Mouse (Mus musculus): ENCODE measurements around the gene Gm10974. TPM values are rescaled to one million over a fixed set of nuclear protein-coding genes. Genes with fewer than 3 reads are reported as not detected.
A peak's percentile ranks its signal among the peaks of the same experiment; 100 is the strongest.

The Gm10974 gene
- polyA plus RNA-seq, 1 experiment from 2014 or later: not detected

- WGBS: 33% methylated on average over 3 of the region's 3 CpGs
- no peak overlapping the region for H3K4me3 ChIP-seq
- DNase-seq (ENCODE audit: low spot score): no peak
- no peaks in the 10 kb centered on the region for H3K27me3 ChIP-seq (ENCODE audit: low read depth, poor library complexity, severe bottlenecking)
- H3K9me3 ChIP-seq (replicated peaks): no peaks in the 10 kb centered on the region
- H3K27ac ChIP-seq (replicated peaks): no peak overlapping the region
- H3K4me1 ChIP-seq: peaks cover 27% of the 10 kb centered on the region
- H3K36me3 ChIP-seq: no peaks in the 10 kb centered on the region
Measured at GRCm38 (mm10) chr7:66397288-66397687, 31.6 kb downstream of the Gm10974 start.

GRCm38 (mm10) chr7:66401605-66402004 is 35.9 kb downstream of the Gm10974 start:
- Histone ChIP-seq H3K9me3 (replicated peaks) (no peaks in the 10 kb centered on the region), H3K4me3 (no peak overlapping the region), H3K4me1 (peaks cover 36% of the 10 kb centered on the region), H3K27ac (replicated peaks) (peak overlapping the region; percentile 57; the same call in 1 of the 2 replicates), H3K27me3 (ENCODE audit: low read depth, poor library complexity, severe bottlenecking) (no peaks in the 10 kb centered on the region), H3K36me3 (no peaks in the 10 kb centered on the region)
- no peak for DNase-seq (ENCODE audit: low spot score)
- 55% methylated on average over 8 of the region's 8 CpGs for WGBS

- 88% methylated on average over 5 of the region's 5 CpGs for WGBS
- DNase-seq (ENCODE audit: low spot score): no peak
Measured at GRCm38 (mm10) chr7:66402876-66403275, 37.2 kb downstream of the Gm10974 start.

GRCm38 (mm10) chr7:66404141-66404540 is 38.4 kb downstream of the Gm10974 start:
- WGBS: 86% methylated on average over 10 of the region's 10 CpGs
- H3K9me3 ChIP-seq (replicated peaks): no peaks in the 10 kb centered on the region

More at GRCm38 (mm10) chr7:66402876-66403275, 37.2 kb downstream of the Gm10974 start:
- H3K36me3 ChIP-seq: no peaks in the 10 kb centered on the region
- H3K27ac ChIP-seq (replicated peaks): no peak overlapping the region
- H3K9me3 ChIP-seq (replicated peaks): no peaks in the 10 kb centered on the region
- H3K4me3 ChIP-seq: no peak overlapping the region
- H3K4me1 ChIP-seq: peaks cover 26% of the 10 kb centered on the region
- H3K27me3 ChIP-seq (ENCODE audit: low read depth, poor library complexity, severe bottlenecking): no peaks in the 10 kb centered on the region

GRCm38 (mm10) chr7:66404802-66405201 is 39.1 kb downstream of the Gm10974 start:
- no peak overlapping the region for H3K27ac ChIP-seq (replicated peaks)
- H3K27me3 ChIP-seq (ENCODE audit: low read depth, poor library complexity, severe bottlenecking): no peaks in the 10 kb centered on the region
- H3K9me3 ChIP-seq (replicated peaks): no peaks in the 10 kb centered on the region
- WGBS: 83% methylated on average over 4 of the region's 4 CpGs
- no peaks in the 10 kb centered on the region for H3K36me3 ChIP-seq
- peaks cover 26% of the 10 kb centered on the region for H3K4me1 ChIP-seq
- DNase-seq (ENCODE audit: low spot score): no peak
- H3K4me3 ChIP-seq: no peak overlapping the region

More at GRCm38 (mm10) chr7:66404141-66404540, 38.4 kb downstream of the Gm10974 start:
- DNase-seq (ENCODE audit: low spot score): no peak
- H3K4me3 ChIP-seq: no peak overlapping the region
- H3K27ac ChIP-seq (replicated peaks): no peak overlapping the region
- peaks cover 26% of the 10 kb centered on the region for H3K4me1 ChIP-seq
- H3K27me3 ChIP-seq (ENCODE audit: low read depth, poor library complexity, severe bottlenecking): no peaks in the 10 kb centered on the region
- no peaks in the 10 kb centered on the region for H3K36me3 ChIP-seq

DNA sequence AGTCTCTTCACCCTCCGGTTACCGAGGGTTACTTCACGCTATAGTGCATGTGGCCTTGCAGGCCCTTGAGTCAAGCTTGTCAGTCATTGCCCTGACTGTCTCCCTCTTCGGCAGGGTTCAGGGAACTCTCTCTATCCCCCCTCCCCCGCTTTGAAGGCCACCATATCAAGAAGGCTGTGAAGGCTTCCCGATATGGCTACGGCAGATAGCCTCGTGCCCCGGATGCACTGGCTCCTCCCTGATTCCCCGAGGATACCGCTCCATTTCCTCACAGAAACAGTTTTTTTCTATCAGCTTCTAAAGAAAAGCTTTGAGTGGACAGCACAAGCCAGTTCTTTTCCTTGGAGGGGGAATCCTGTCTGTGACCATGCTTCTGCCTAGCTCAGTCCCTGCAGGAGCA is 39.8 kb downstream of the Gm10974 start:
- no peak overlapping the region for H3K27ac ChIP-seq (replicated peaks)
- no peaks in the 10 kb centered on the region for H3K9me3 ChIP-seq (replicated peaks)
- no peak for DNase-seq (ENCODE audit: low spot score)
- H3K27me3 ChIP-seq (ENCODE audit: low read depth, poor library complexity, severe bottlenecking): no peaks in the 10 kb centered on the region
- H3K36me3 ChIP-seq: no peaks in the 10 kb centered on the region
- WGBS: 66% methylated on average over 11 of the region's 11 CpGs
- H3K4me3 ChIP-seq: no peak overlapping the region
- peaks cover 26% of the 10 kb centered on the region for H3K4me1 ChIP-seq

DNA sequence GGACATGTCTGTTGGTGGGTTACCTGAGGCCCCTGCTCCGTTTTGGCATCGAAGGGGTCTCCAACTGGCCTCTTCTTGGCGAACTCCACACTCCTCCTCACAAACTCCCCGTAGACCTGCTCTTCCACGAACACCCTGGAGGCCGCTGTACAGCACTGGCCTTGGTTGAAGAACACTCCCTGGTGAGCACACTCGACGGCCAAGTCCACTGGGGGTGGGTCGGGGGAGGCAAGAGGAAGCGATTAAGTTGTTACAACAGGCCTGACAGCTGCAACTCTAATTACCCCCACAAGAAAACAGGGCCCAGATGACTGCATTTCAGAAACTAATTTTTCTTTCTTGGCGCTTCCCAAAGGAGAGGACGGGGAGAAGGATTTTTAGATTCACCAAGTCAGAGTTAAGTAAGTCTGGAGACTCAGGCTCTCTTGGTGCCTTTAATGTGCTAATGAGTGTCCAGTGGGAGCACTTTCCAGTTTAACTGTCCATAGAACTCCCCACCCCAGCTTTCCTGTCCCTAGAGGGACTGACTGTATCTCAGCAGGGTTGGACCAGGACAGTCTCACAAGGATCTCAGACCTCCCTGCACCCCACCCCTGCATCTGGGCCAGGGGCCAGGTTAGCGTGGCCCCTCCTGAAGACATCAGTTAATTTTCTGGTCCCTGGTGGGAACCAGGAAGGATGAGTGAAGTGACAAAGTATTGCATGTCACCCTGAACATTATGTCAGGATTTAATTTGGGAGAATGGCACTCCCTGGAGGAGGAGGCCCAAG is 40.4 kb downstream of the Gm10974 start:
- DNase-seq (ENCODE audit: low spot score): no peak
- 68% methylated on average over 13 of the region's 13 CpGs for WGBS

GRCm38 (mm10) chr7:66406971-66407370 is 41.3 kb downstream of the Gm10974 start:
- DNase-seq (ENCODE audit: low spot score): no peak
- no peak overlapping the region for H3K4me3 ChIP-seq
- no peaks in the 10 kb centered on the region for H3K36me3 ChIP-seq
- H3K4me1 ChIP-seq: peaks cover 12% of the 10 kb centered on the region
- H3K9me3 ChIP-seq (replicated peaks): no peaks in the 10 kb centered on the region
- 75% methylated on average over 8 of the region's 8 CpGs for WGBS
- no peaks in the 10 kb centered on the region for H3K27me3 ChIP-seq (ENCODE audit: low read depth, poor library complexity, severe bottlenecking)
- H3K27ac ChIP-seq (replicated peaks): no peak overlapping the region

More for the DNA sequence above, 40.4 kb downstream of the Gm10974 start:
- Histone ChIP-seq H3K4me3 (no peak overlapping the region), H3K27ac (replicated peaks) (no peak overlapping the region), H3K36me3 (no peaks in the 10 kb centered on the region), H3K9me3 (replicated peaks) (no peaks in the 10 kb centered on the region), H3K27me3 (ENCODE audit: low read depth, poor library complexity, severe bottlenecking) (no peaks in the 10 kb centered on the region), H3K4me1 (peaks cover 20% of the 10 kb centered on the region)

DNA sequence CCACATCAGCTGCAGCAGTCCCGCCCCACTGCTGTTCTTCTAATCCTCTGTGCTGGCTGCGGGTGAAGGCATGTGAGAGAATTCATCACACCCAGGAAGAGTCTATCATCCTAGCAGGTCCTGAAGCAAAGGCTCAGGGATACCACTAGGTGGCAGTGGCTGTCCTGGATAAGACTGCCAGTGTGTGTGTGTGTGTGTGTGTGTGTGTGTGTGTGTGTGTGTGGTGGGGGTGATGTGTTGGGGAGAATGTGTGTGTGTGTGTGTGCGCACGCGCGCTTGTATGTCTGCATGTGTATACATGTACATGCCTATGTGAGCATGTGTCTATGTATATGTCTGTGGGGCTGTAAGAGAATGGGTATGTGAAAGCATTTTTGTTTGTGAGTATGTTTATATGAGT is 43.7 kb downstream of the Gm10974 start:
- Histone ChIP-seq H3K4me3 (no peak overlapping the region), H3K27ac (replicated peaks) (no peak overlapping the region), H3K4me1 (peaks cover 9% of the 10 kb centered on the region; the same call in 1 of the 2 replicates), H3K27me3 (ENCODE audit: low read depth, poor library complexity, severe bottlenecking) (no peaks in the 10 kb centered on the region), H3K9me3 (replicated peaks) (no peaks in the 10 kb centered on the region), H3K36me3 (no peaks in the 10 kb centered on the region)
- 71% methylated on average over 6 of the region's 6 CpGs for WGBS
- DNase-seq (ENCODE audit: low spot score): peak; percentile 37

DNA sequence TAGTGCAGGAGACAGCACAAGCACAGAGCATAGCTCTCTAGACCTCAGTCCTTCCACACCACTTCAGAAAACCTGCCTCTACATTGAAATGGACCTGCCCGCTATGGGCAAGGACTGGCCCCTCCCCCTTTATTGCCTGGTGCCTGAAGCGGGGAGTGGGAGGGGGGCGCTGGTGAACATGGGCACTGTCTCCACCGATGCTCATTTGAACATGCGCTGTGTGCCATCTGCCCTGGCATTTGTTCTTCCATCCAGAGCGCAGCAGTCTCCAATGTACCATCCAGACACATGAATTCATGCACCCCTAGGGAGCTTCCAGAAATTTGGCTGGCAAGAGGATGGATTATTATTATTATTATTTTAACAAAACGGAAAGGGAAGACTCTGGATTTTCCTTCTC is 47.4 kb downstream of the Gm10974 start:
- no peak overlapping the region for H3K4me3 ChIP-seq
- no peaks in the 10 kb centered on the region for H3K9me3 ChIP-seq (replicated peaks)
- H3K36me3 ChIP-seq: no peaks in the 10 kb centered on the region
- WGBS: 88% methylated on average over 7 of the region's 7 CpGs
- no peak for DNase-seq (ENCODE audit: low spot score)
- H3K27me3 ChIP-seq (ENCODE audit: low read depth, poor library complexity, severe bottlenecking): no peaks in the 10 kb centered on the region
- H3K4me1 ChIP-seq: no peaks in the 10 kb centered on the region
- H3K27ac ChIP-seq (replicated peaks): no peak overlapping the region

- no peak overlapping the region for H3K4me3 ChIP-seq
- H3K27me3 ChIP-seq (ENCODE audit: low read depth, poor library complexity, severe bottlenecking): peaks cover 14% of the 10 kb centered on the region
- DNase-seq (ENCODE audit: low spot score): no peak
- 90% methylated on average over 4 of the region's 4 CpGs for WGBS
- H3K27ac ChIP-seq (replicated peaks): no peak overlapping the region
- H3K4me1 ChIP-seq: no peaks in the 10 kb centered on the region
- H3K9me3 ChIP-seq (replicated peaks): no peaks in the 10 kb centered on the region
- no peaks in the 10 kb centered on the region for H3K36me3 ChIP-seq
Measured at GRCm38 (mm10) chr7:66416829-66417228, 51.1 kb downstream of the Gm10974 start.

DNA sequence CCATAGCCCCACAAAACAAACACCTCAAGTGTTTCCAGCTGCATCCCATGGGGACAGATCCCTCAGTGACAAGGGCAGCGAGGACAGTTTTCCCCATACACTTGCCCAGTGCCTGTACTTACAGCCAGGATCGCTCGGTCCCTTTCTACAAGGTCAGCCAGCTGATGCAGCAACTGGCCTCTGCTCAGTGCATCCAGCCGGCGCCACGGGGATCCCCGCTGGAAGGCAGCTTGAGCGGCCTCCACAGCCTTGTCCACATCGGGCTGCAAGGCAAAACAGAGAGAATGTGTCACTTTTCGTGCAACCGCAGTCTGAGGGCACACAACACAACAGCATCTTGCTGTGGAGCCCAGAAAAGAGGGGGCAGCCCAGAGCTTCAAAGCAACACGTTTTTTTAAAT is 53.3 kb downstream of the Gm10974 start:
- peaks cover 29% of the 10 kb centered on the region for H3K27me3 ChIP-seq (ENCODE audit: low read depth, poor library complexity, severe bottlenecking)
- no peaks in the 10 kb centered on the region for H3K36me3 ChIP-seq
- no peak overlapping the region for H3K27ac ChIP-seq (replicated peaks)
- H3K4me3 ChIP-seq: no peak overlapping the region
- H3K9me3 ChIP-seq (replicated peaks): no peaks in the 10 kb centered on the region
- 53% methylated on average over 12 of the region's 12 CpGs for WGBS
- no peaks in the 10 kb centered on the region for H3K4me1 ChIP-seq
- no peak for DNase-seq (ENCODE audit: low spot score)

- no peak for DNase-seq (ENCODE audit: low spot score)
- Histone ChIP-seq H3K27ac (replicated peaks) (no peak overlapping the region), H3K36me3 (no peaks in the 10 kb centered on the region), H3K4me3 (no peak overlapping the region), H3K4me1 (peaks cover 3% of the 10 kb centered on the region), H3K9me3 (replicated peaks) (no peaks in the 10 kb centered on the region), H3K27me3 (ENCODE audit: low read depth, poor library complexity, severe bottlenecking) (peaks cover 59% of the 10 kb centered on the region)
- WGBS: 81% methylated on average over 8 of the region's 8 CpGs
Measured at GRCm38 (mm10) chr7:66421903-66422302, 56.2 kb downstream of the Gm10974 start.

Data from midbrain, embryonic 10.5 days (tissue).